Mouse (Mus musculus) erythroblast, embryonic 14.5 days (primary cell): ENCODE results near the gene Ccdc146. TPM values are rescaled to one million over a fixed set of nuclear protein-coding genes. Genes with fewer than 3 reads are reported as not detected.

Source experiments
- H3K27me3 ChIP-seq: 2 replicates; pipeline ENCODE4 v1.6.1; 2012; ENCODE audit warnings: inconsistent platforms; ENCODE audit not compliant: control insufficient read depth
- H3K36me3 ChIP-seq: 2 replicates; pipeline ENCODE4 v1.6.1; 2012; ENCODE audit warnings: mild to moderate bottlenecking, inconsistent platforms; ENCODE audit not compliant: control insufficient read depth
- H3K4me1 ChIP-seq: 2 replicates; pipeline ENCODE4 v1.6.1; 2012; ENCODE audit warnings: inconsistent platforms; ENCODE audit not compliant: control insufficient read depth
- H3K4me3 ChIP-seq: replicated peaks from 2 replicates; pipeline ENCODE3; 2012; ENCODE audit warnings: moderate library complexity, mild to moderate bottlenecking, inconsistent platforms
- H3K9me3 ChIP-seq: 2 replicates; pipeline ENCODE4 v1.6.1; 2012; ENCODE audit warnings: low read length, inconsistent platforms, mixed read lengths; ENCODE audit not compliant: control insufficient read depth
- GATA1 ChIP-seq: IDR thresholded peaks from 2 replicates; pipeline ENCODE4 v1.6.1; 2012; ENCODE audit warnings: low read length, inconsistent platforms, mixed read lengths
- TAL1 ChIP-seq: IDR thresholded peaks from 3 replicates; pipeline ENCODE4 v1.6.1; 2012; ENCODE audit warnings: low read length, inconsistent platforms, mixed read lengths
- polyA plus RNA-seq: library from polyadenylated mRNA; stranded (reverse); fragments of >175 nt; gene quantifications from 2 replicates; pipeline ENCODE4 v1.2.3, GENCODE M21; 2012

Gene Ccdc146
- not detected in 2 replicates for polyA plus RNA-seq

- H3K4me3 ChIP-seq: peak within 1 kb of the TSS; percentile 90
- no peaks in the 10 kb centered on the region for H3K9me3 ChIP-seq
- H3K4me1 ChIP-seq: peaks cover 36% of the 10 kb centered on the region
- no peaks in the 10 kb centered on the region for H3K27me3 ChIP-seq
- no peak for TF ChIP-seq GATA1
- TF ChIP-seq TAL1: no peak
- no peaks in the 10 kb centered on the region for H3K36me3 ChIP-seq
Measured at GRCm38 (mm10) chr5:21424614-21425602, at the start of gene Ccdc146, which contains the start of gene Fam185a. Gene Ccdc146, minus strand, starts transcription at chr5:21424677. Gene Fam185a, plus strand, starts transcription at chr5:21424958.

- no peak overlapping the region for H3K4me3 ChIP-seq
- TF ChIP-seq GATA1: no peak
- no peak for TF ChIP-seq TAL1
- H3K9me3 ChIP-seq: no peaks in the 10 kb centered on the region
- no peaks in the 10 kb centered on the region for H3K36me3 ChIP-seq
- H3K4me1 ChIP-seq: no peaks in the 10 kb centered on the region
- no peaks in the 10 kb centered on the region for H3K27me3 ChIP-seq
Measured at GRCm38 (mm10) chr5:21468100-21468499, 43.6 kb upstream of the Ccdc146 start.

- no peaks in the 10 kb centered on the region for H3K9me3 ChIP-seq
- no peaks in the 10 kb centered on the region for H3K36me3 ChIP-seq
- no peaks in the 10 kb centered on the region for H3K27me3 ChIP-seq
- no peaks in the 10 kb centered on the region for H3K4me1 ChIP-seq
- TF ChIP-seq GATA1 (no peak), TAL1 (no peak)
- no peak overlapping the region for H3K4me3 ChIP-seq
Measured at GRCm38 (mm10) chr5:21467387-21467786, 42.9 kb upstream of the Ccdc146 start.

- H3K4me3 ChIP-seq: no peak overlapping the region
- H3K27me3 ChIP-seq: no peaks in the 10 kb centered on the region
- TF ChIP-seq GATA1 (no peak), TAL1 (no peak)
- H3K4me1 ChIP-seq: no peaks in the 10 kb centered on the region
- no peaks in the 10 kb centered on the region for H3K9me3 ChIP-seq
- peaks cover 15% of the 10 kb centered on the region for H3K36me3 ChIP-seq
Measured at GRCm38 (mm10) chr5:21440833-21441530, 16.5 kb upstream of the Ccdc146 start.

GRCm38 (mm10) chr5:21439446-21440110 lies 15.1 kb upstream of the Ccdc146 start:
- Histone ChIP-seq H3K9me3 (no peaks in the 10 kb centered on the region), H3K4me1 (no peaks in the 10 kb centered on the region), H3K27me3 (no peaks in the 10 kb centered on the region), H3K36me3 (peaks cover 15% of the 10 kb centered on the region), H3K4me3 (no peak overlapping the region)
- TF ChIP-seq TAL1 (no peak), GATA1 (no peak)

- Histone ChIP-seq H3K4me1 (no peaks in the 10 kb centered on the region), H3K27me3 (no peaks in the 10 kb centered on the region), H3K9me3 (no peaks in the 10 kb centered on the region), H3K4me3 (no peak overlapping the region), H3K36me3 (peaks cover 16% of the 10 kb centered on the region)
- TF ChIP-seq TAL1 (no peak), GATA1 (no peak)
Measured at GRCm38 (mm10) chr5:21438428-21438827, 14.0 kb upstream of the Ccdc146 start.

GRCm38 (mm10) chr5:21436471-21436975 lies 12.0 kb upstream of the Ccdc146 start:
- no peaks in the 10 kb centered on the region for H3K9me3 ChIP-seq
- H3K4me1 ChIP-seq: no peaks in the 10 kb centered on the region
- no peak for TF ChIP-seq GATA1
- no peak for TF ChIP-seq TAL1
- H3K36me3 ChIP-seq: peaks cover 5% of the 10 kb centered on the region
- H3K27me3 ChIP-seq: no peaks in the 10 kb centered on the region
- no peak overlapping the region for H3K4me3 ChIP-seq

GRCm38 (mm10) chr5:21434148-21434929 lies 9.9 kb upstream of the Ccdc146 start:
- Histone ChIP-seq H3K36me3 (peaks cover 2% of the 10 kb centered on the region; the same call in 1 of the 2 replicates), H3K27me3 (no peaks in the 10 kb centered on the region), H3K4me3 (no peak overlapping the region), H3K9me3 (no peaks in the 10 kb centered on the region), H3K4me1 (peaks cover 2% of the 10 kb centered on the region)
- TF ChIP-seq GATA1 (no peak), TAL1 (no peak)
